Mouse (Mus musculus) heart, adult 8-10 months (tissue): ENCODE data around the gene Gtsf1. TPM values are rescaled to one million over a fixed set of nuclear protein-coding genes. Genes with fewer than 3 reads are reported as not detected.

Experiments used
- DNase-seq: peaks from one replicate; pipeline ENCODE4 v3.0.0; 2022; ENCODE audit warnings: low spot score
- total RNA-seq, 4 experiments: library from RNA; stranded (reverse); gene quantifications; 2 replicates each; pipeline ENCODE4 v1.2.4; 2022

Gtsf1 gene
- total RNA-seq, 4 experiments from 2014 or later: 0.37 to 0.54 TPM; not detected in 2

GRCm38 (mm10) chr15:103358278-103359121, 71.8 kb downstream of the Gtsf1 start:
- no peak for DNase-seq

DNA sequence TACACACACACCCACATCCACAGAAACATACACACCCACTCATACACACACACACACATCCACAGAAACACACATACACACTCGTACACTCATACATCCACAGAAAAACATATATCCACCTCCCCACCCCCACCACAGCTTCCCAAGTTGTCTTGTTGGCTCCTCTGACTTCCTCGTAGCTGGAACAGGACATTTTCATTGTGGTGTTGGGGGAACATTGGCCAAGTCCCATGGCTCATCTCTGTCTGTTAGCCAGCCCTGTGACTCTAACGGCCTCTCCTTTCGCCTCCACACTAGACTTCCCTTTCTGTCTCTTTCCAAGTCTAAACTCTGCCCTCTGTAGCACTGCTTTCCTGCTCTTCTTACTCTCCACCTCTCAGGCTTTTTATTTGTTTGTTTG, 72.5 kb downstream of the Gtsf1 start:
- DNase-seq: no peak

DNA sequence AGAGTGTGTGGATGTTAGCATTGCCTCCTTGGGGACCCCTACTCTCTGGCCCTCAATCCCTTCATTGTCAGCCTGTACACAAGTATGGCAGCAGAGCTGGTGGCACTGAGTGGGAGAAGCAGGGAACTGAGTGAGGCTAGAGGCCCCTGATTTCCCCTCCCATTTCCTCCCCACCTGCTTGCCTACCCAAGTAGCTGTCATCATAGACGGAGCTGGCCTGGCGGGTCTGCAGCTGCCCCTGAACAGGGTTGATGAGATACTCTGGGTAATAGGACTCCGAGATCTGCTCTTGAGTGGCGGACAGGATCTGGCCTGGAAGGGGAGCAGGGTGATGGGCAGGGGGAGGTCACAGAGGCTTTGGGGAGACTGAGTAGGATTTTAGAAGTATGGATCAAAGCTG, 74.1 kb downstream of the Gtsf1 start:
- no peak for DNase-seq

DNA sequence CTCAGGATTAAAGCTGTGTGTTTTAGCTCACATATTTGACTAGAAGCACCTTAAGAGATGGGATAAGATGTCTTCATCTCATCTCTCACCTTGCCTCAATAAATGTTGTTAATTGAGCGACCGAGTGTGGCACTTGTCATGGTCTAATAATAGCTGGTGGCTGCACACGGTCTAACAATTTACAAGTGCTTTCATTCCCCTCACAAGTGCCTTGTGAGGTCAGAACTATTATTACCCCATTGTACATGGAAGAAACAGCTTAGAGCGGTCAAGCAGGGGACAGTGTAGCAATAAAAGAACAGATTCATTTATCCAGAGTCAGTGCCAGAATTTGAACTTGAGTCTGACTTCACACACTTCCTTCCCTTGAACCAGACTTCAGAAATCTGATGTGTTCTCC, 74.8 kb downstream of the Gtsf1 start:
- no peak for DNase-seq

- DNase-seq: no peak
These were observed 75.6 kb downstream of the Gtsf1 start for GRCm38 (mm10) chr15:103354690-103355089.

- no peak for DNase-seq
These were observed 76.6 kb downstream of the Gtsf1 start for GRCm38 (mm10) chr15:103353511-103354256.

- DNase-seq: no peak
These were observed 77.4 kb downstream of the Gtsf1 start for GRCm38 (mm10) chr15:103352856-103353255.

Other genes starting within 250 kb of the Gtsf1 start
- gene Cbx5, start 190.7 kb downstream of the Gtsf1 start, total RNA-seq: 10 to 100 TPM; 52.4 to 59.1 (median 57.0) TPM
- 100 to 1,000 TPM; 134 to 164 (median 150) TPM for gene Hnrnpa1, start 190.0 kb downstream of the Gtsf1 start, total RNA-seq
- 1 to 10 TPM in 2 of 4 experiments, under 1 TPM in 2; 0.31 to 2.6 (median 0.88) TPM for gene Nfe2, start 172.1 kb downstream of the Gtsf1 start, total RNA-seq
- 10 to 100 TPM; 48.9 to 55.0 (median 49.4) TPM for gene Copz1, start 157.8 kb downstream of the Gtsf1 start, total RNA-seq
- not detected for gene Gpr84, start 119.9 kb downstream of the Gtsf1 start, total RNA-seq
- 1 to 10 TPM; 6.7 to 9.5 (median 8.8) TPM for gene Zfp385a, start 90.4 kb downstream of the Gtsf1 start, total RNA-seq
- gene Itga5, start 63.7 kb downstream of the Gtsf1 start, total RNA-seq: 10 to 100 TPM; 27.8 to 40.2 (median 33.7) TPM
- not detected for gene Gtsf2, start 18.0 kb upstream of the Gtsf1 start, total RNA-seq
- gene Nckap1l, start 23.3 kb upstream of the Gtsf1 start, total RNA-seq: 1 to 10 TPM; 2.6 to 5.4 (median 3.1) TPM
- 1 to 10 TPM in 3 of 4 experiments, under 1 TPM in 1; 0.79 to 2.5 (median 1.2) TPM for gene Pde1b, start 72.6 kb upstream of the Gtsf1 start, total RNA-seq
- gene Ppp1r1a, start 107.5 kb upstream of the Gtsf1 start, total RNA-seq: 10 to 100 TPM in 2 of 4 experiments, 1 to 10 TPM in 2; 8.7 to 15.2 (median 12.4) TPM
- not detected for gene Glycam1, start 134.6 kb upstream of the Gtsf1 start, total RNA-seq